Mouse (Mus musculus) embryonic facial prominence, embryonic 10.5 days (tissue): ENCODE measurements around the gene Gm1604a. TPM values are rescaled to one million over a fixed set of nuclear protein-coding genes. Genes with fewer than 3 reads are reported as not detected.

Source experiments
- polyA plus RNA-seq: library from polyadenylated mRNA; unstranded; fragments of >200 nt; fragmentation: Nextera tagmentation; extraction: Ambion mirVana; gene quantifications from 2 replicates; pipeline ENCODE4 v1.2.1, GENCODE M21; 2016

Gene Gm1604a
- polyA plus RNA-seq, 1 experiment from 2014 or later, result not detected

Other genes starting within 250 kb of the Gm1604a start
- 51.6 and 55.0 TPM in 2 replicates for gene Ezr, start 242.8 kb upstream of the Gm1604a start, polyA plus RNA-seq
- 31.5 and 34.7 TPM in 2 replicates for gene Rsph3b, start 76.9 kb upstream of the Gm1604a start, polyA plus RNA-seq
- 52.4 and 53.7 TPM in 2 replicates for gene Tagap1, start 64.4 kb upstream of the Gm1604a start, polyA plus RNA-seq
- gene Rnaset2b, start 54.9 kb upstream of the Gm1604a start, polyA plus RNA-seq, result 120 and 126 TPM in 2 replicates
- 0.09 and 0.26 TPM in 2 replicates for gene Gm49721, start 46.7 kb upstream of the Gm1604a start, polyA plus RNA-seq
- 27.2 and 27.7 TPM in 2 replicates for gene Rps6ka2, start 144.5 kb downstream of the Gm1604a start, polyA plus RNA-seq